Mouse (Mus musculus): ENCODE data around the gene Gm5797. TPM values are rescaled to one million over a fixed set of nuclear protein-coding genes. Genes with fewer than 3 reads are reported as not detected.
A peak's percentile ranks its signal among the peaks of the same experiment; 100 is the strongest.
"Not testable (repeated sequence)": the region's sequence is repeated elsewhere in the genome, so short reads cannot be mapped to it uniquely, and the experiment has no call there.

Gm5797 gene
- polyA plus RNA-seq (2015; fragmentation: Nextera tagmentation; extraction: Ambion mirVana) = not detected in 2 replicates

DNA sequence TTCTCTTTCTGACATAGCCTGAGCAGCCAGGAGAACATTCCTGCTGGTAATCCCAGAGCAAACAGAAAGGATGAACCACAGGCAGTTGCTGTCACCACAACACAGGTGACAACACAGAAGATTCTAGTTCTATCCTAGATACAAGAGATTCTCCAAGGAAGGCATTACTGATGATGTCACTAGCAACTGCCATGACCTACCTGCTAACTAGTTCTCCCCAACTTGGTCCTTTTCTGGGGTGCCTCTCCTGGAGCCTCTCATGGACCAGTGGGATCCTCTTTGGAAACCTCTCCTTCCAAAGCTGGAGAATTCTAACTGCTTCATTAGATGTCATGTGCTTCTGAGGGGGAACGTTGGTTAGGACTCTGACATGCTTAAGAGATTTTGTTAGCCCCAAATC is at the start of gene Gm5797:
TSS of gene Gm5797 (minus strand) at position 101 of the 400 bp plus-strand sequence.
- no CpG with 5 or more reads among the region's 1 CpGs for WGBS
- H3K27ac ChIP-seq (ENCODE audit: low read length); H3K36me3 ChIP-seq (ENCODE audit: insufficient read depth, low read length); H3K4me1 ChIP-seq (ENCODE audit: insufficient read depth, low read length); H3K4me3 ChIP-seq (ENCODE audit: low read length); H3K9me3 ChIP-seq (ENCODE audit: low read length); H3K4me2 ChIP-seq (replicated peaks; ENCODE audit: low read depth, low read length); H3K27me3 ChIP-seq (ENCODE audit: insufficient read depth, low read length); H3K9ac ChIP-seq (replicated peaks; ENCODE audit: low read length); ATAC-seq (ENCODE audit: low FRiP score, low TSS enrichment): not testable (repeated sequence)

DNA sequence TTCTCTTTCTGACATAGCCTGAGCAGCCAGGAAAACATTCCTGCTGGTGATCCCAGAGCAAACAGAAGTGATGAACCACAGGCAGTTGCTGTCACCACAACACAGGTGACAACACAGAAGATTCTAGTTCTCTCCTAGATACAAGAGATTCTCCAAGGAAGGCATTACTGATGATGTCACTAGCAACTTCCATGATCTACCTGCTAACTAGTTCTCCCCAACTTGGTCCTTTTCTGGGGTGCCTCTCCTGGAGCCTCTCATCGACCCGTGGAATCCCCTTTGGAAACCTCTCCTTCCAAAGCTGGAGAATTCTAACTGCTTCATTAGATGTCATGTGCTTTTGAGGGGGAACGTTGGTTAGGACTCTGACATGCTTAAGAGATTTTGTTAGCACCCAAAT is 32.8 kb upstream of the Gm5797 start, which contains the start of gene Gm8374:
TSS of gene Gm8374 (minus strand) at position 101 of the 400 bp plus-strand sequence.
- H3K9me3 ChIP-seq (ENCODE audit: low read length); H3K4me3 ChIP-seq (ENCODE audit: low read length); H3K4me2 ChIP-seq (replicated peaks; ENCODE audit: low read depth, low read length); H3K27ac ChIP-seq (ENCODE audit: low read length); H3K9ac ChIP-seq (replicated peaks; ENCODE audit: low read length); ATAC-seq (ENCODE audit: low FRiP score, low TSS enrichment); H3K27me3 ChIP-seq (ENCODE audit: insufficient read depth, low read length); H3K4me1 ChIP-seq (ENCODE audit: insufficient read depth, low read length); H3K36me3 ChIP-seq (ENCODE audit: insufficient read depth, low read length): not testable (repeated sequence)
- WGBS = 93% methylated on average over 3 of the region's 3 CpGs

DNA sequence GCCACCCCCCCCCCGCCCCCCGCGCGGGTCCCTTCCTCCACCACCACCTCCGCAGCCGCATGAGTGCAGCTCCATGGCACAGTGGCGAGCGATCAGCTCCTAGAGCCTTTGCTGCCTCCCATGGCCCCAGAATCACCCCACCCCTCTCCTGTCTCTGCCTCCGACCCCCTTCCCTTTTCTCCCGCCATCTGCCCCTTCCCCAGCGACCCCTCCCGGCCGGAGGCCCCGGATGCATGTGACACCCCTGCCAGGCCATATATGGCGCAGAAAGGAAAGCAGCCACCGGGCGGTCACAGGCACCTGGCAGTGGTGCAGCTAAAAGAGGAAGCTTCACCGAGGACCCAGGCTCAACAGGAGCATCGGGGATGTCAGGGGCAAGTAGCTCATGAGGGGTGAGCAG is 17.1 kb downstream of the Gm5797 start:
- peak overlapping the region; percentile 57 for H3K9ac ChIP-seq (replicated peaks; ENCODE audit: low read length)
- ATAC-seq (ENCODE audit: low FRiP score, low TSS enrichment); H3K9me3 ChIP-seq (ENCODE audit: low read length); H3K27me3 ChIP-seq (ENCODE audit: insufficient read depth, low read length); H3K4me1 ChIP-seq (ENCODE audit: insufficient read depth, low read length); H3K36me3 ChIP-seq (ENCODE audit: insufficient read depth, low read length); H3K27ac ChIP-seq (ENCODE audit: low read length): not testable (repeated sequence)
- 1% methylated on average over 9 of the region's 19 CpGs for WGBS
- peak overlapping the region; percentile 44 for H3K4me3 ChIP-seq (ENCODE audit: low read length)
- peak overlapping the region; percentile 65 for H3K4me2 ChIP-seq (replicated peaks; ENCODE audit: low read depth, low read length)

DNA sequence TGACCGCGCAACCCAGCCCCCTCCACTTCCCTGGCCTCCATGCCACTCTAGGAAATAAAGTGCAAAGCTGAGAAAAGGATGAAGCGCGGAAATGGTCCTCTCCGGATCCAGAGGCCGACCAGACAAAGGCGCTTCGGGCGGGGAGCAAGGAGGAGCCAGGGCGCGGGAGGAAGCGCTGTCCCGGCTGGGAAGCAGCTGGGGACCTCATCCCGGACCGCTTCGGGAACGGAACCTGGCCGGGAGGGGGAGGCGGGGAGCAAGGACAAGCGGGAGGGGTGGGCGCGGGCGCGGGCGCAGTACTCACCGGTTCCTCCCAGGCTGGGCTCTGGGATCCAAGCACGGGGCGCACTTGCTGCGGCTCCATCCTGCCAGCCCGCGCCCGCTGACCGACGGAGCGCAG is 17.5 kb downstream of the Gm5797 start, which contains the start of gene Gm3739:
TSS of gene Gm3739 (minus strand) at position 389 of the 400 bp plus-strand sequence.
- WGBS = 0% methylated on average over 21 of the region's 35 CpGs
- peak within 1 kb of the TSS; percentile 57 for H3K9ac ChIP-seq (replicated peaks; ENCODE audit: low read length)
- not testable (repeated sequence) for ATAC-seq (ENCODE audit: low FRiP score, low TSS enrichment)

More for the DNA sequence above, 17.5 kb downstream of the Gm5797 start, which contains the start of gene Gm3739:
- H3K27ac ChIP-seq (ENCODE audit: low read length); H3K9me3 ChIP-seq (ENCODE audit: low read length); H3K36me3 ChIP-seq (ENCODE audit: insufficient read depth, low read length); H3K4me1 ChIP-seq (ENCODE audit: insufficient read depth, low read length); H3K27me3 ChIP-seq (ENCODE audit: insufficient read depth, low read length): not testable (repeated sequence)
- Histone ChIP-seq H3K4me2 (replicated peaks; ENCODE audit: low read depth, low read length) (peak within 1 kb of the TSS; percentile 65), H3K4me3 (ENCODE audit: low read length) (peak within 1 kb of the TSS; percentile 44)

Other genes with a start within 250 kb of the Gm5797 start
- 0.55 and 1.00 TPM in 2 replicates for gene Gm3696, start 231.8 kb downstream of the Gm5797 start, polyA plus RNA-seq (2015; fragmentation: Nextera tagmentation; extraction: Ambion mirVana)
- gene Gm6676, start 207.0 kb downstream of the Gm5797 start, polyA plus RNA-seq (2015; fragmentation: Nextera tagmentation; extraction: Ambion mirVana) = not detected in 2 replicates
- gene Gm3512, start 157.9 kb downstream of the Gm5797 start, polyA plus RNA-seq (2015; fragmentation: Nextera tagmentation; extraction: Ambion mirVana) = 3.2 and 3.5 TPM in 2 replicates
- not detected in 2 replicates for gene Gm16434, start 137.9 kb downstream of the Gm5797 start, polyA plus RNA-seq (2015; fragmentation: Nextera tagmentation; extraction: Ambion mirVana)
- gene Gm3727, start 67.7 kb downstream of the Gm5797 start, polyA plus RNA-seq (2015; fragmentation: Nextera tagmentation; extraction: Ambion mirVana) = not detected in 2 replicates
- 0.45 and 0.64 TPM in 2 replicates for gene Gm3739, start 17.3 kb downstream of the Gm5797 start, polyA plus RNA-seq (2015; fragmentation: Nextera tagmentation; extraction: Ambion mirVana)
- not detected in 2 replicates for gene Gm8374, start 32.7 kb upstream of the Gm5797 start, polyA plus RNA-seq (2015; fragmentation: Nextera tagmentation; extraction: Ambion mirVana)
- gene Gm3755, start 118.5 kb upstream of the Gm5797 start, polyA plus RNA-seq (2015; fragmentation: Nextera tagmentation; extraction: Ambion mirVana) = 0.22 TPM in 1 of 2 replicates, not detected in the other
- gene Gm3752, start 151.4 kb upstream of the Gm5797 start, polyA plus RNA-seq (2015; fragmentation: Nextera tagmentation; extraction: Ambion mirVana) = 0.47 and 0.69 TPM in 2 replicates
- gene Gm3558, start 236.2 kb upstream of the Gm5797 start, polyA plus RNA-seq (2015; fragmentation: Nextera tagmentation; extraction: Ambion mirVana) = 0.24 and 0.77 TPM in 2 replicates